Mouse (Mus musculus): ENCODE data around the gene Ddo.

DNA sequence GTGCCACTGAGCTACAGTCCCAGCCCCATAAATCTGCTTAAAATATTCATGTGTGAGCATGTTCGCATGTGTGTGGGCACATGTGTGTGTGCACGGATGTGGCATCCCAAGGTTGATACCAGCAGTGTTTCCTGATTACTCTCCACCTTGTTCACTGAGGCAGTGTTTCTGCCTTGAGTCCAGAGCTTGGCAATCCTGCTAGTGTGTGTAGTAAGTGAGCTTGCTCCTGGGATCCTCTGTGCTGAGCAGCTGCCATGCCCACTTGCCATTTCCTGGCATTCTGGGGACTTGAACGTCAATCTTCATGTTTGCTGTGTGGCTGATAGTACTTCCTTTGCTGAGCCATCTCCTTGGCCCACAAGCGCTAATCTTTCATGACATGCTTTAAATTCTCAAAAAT, 85.3 kb downstream of the Ddo start:
- TF ChIP-seq CTCF (IDR thresholded peaks at IDR 0.05; ENCODE audit: borderline replicate concordance, insufficient read depth, low read length): no peak
- no peak for TF ChIP-seq POLR2A (IDR thresholded peaks at IDR 0.05; ENCODE audit: low read depth, low read length)

All from embryonic fibroblast, embryonic 13.5 days (primary cell).